ENCODE assay signal across 8 mouse cellular contexts in the genomic region with DNA sequence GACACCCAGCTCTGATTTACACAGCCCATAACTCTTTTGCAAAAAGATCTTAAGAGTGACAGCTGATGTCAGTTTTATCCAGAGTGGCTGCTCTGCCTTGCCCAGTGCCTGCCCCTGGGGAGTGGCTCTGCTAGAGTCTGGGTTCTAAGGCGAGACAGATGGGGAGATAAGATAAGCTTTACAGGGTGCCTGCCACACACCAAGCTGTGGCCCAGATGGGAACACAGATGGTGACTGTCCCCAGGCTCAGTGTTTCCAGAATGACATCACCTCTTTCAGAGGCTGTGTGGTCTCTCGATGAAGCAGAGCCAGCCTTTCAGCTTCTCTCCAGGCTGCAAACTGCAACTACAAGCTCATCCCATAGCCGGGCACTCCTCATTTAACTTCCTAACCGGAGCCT. TPM values are rescaled to one million over a fixed set of nuclear protein-coding genes. Genes with fewer than 3 reads are reported as not detected.
DNase-seq lines count a peak whose midpoint lies in the region; ATAC-seq and TF ChIP-seq lines count a peak whose summit lies in the region.
"Had no signal": no experiment of that assay in that cellular context is flagged by ENCODE, and none has a peak within 500 bp of the region (broad histone marks: within the 10 kb centered on the region; RNA-seq: fewer than 3 reads in every experiment).

No protein-coding gene starts in this region.

- TF ChIP-seq POLR2A in MEL (IDR thresholded peaks at IDR 0.05; ENCODE audit: control insufficient read depth in 1 of 2, insufficient read depth in 1 of 2, low read depth in 1 of 2, low read length in 2 of 2, poor library complexity in 1 of 2), result no peak
- TF ChIP-seq POLR2A in brain, embryonic 14.5 days (IDR thresholded peaks at IDR 0.05; ENCODE audit: borderline replicate concordance, extremely low read depth, insufficient read depth, insufficient read length, poor library complexity, severe bottlenecking), result no peak

- no peak for TF ChIP-seq RAD21 in MEL (IDR thresholded peaks at IDR 0.05; ENCODE audit: low read depth, low read length)

- peaks cover 0 to 3% of the 10 kb centered on the region in 2 experiments; a peak in 3 of 4 replicates for H3K36me3 ChIP-seq in MEL (ENCODE audit: control insufficient read depth in 1 of 2, insufficient read depth in 2 of 2, low read length in 2 of 2)
- peaks cover 3% of the 10 kb centered on the region for H3K36me3 ChIP-seq in forebrain, embryonic 16.5 days (ENCODE audit: control insufficient read depth, insufficient read depth)
- peaks cover 11% of the 10 kb centered on the region; the same call in 1 of the 2 replicates for H3K36me3 ChIP-seq in midbrain, postnatal 0 days (ENCODE audit: insufficient read depth, low read length)

- H3K79me2 ChIP-seq in MEL (ENCODE audit: control insufficient read depth, insufficient read depth, low read length, poor library complexity), result no peaks in the 10 kb centered on the region

- H3K4me2 ChIP-seq in forebrain, embryonic 16.5 days (ENCODE audit: low read length), result no peak overlapping the region
- no peak overlapping the region for H3K4me2 ChIP-seq in midbrain, postnatal 0 days (ENCODE audit: low read depth, low read length, poor library complexity, severe bottlenecking)

- H3K9me3 ChIP-seq in MEL (replicated peaks; ENCODE audit: insufficient read depth, low read length), result no peaks in the 10 kb centered on the region
- no peaks in the 10 kb centered on the region for H3K9me3 ChIP-seq in forebrain, embryonic 16.5 days (ENCODE audit: control insufficient read depth, low read length)
- no peaks in the 10 kb centered on the region for H3K9me3 ChIP-seq in midbrain, postnatal 0 days (ENCODE audit: low read length)

- WGBS in forebrain, embryonic 16.5 days, result 32% methylated on average over 4 of the region's 4 CpGs
- 39% methylated on average over 4 of the region's 4 CpGs for WGBS in midbrain, postnatal 0 days

- DNase-seq in MEL (ENCODE audit: low read depth, low spot score), result peak; percentile 42
- DNase-seq in brain, embryonic 14.5 days (ENCODE audit: low read depth), result peak; percentile 89
- peak; percentile 78 to 82 for DNase-seq in layer of hippocampus, postnatal 36 days
- peak; percentile 86 for DNase-seq in midbrain, postnatal 0 days (ENCODE audit: low spot score)
- no peak for DNase-seq in kidney, adult 9 months

- no peak for TF ChIP-seq EP300 in MEL (IDR thresholded peaks at IDR 0.05; ENCODE audit: low read depth in 1 of 2, low read length in 2 of 2)

- peak; percentile 86 for ATAC-seq in forebrain, embryonic 16.5 days
- ATAC-seq in midbrain, postnatal 0 days (ENCODE audit: low FRiP score), result peak; percentile 65; the same call in 1 of the 2 replicates
- ATAC-seq in granulocyte monocyte progenitor cell, adult 5-6 weeks (replicated peaks; ENCODE audit: poor library complexity, severe bottlenecking), result no peak

- no peak overlapping the region for H3K9ac ChIP-seq in MEL (ENCODE audit: control insufficient read depth, low read depth, low read length, poor library complexity, severe bottlenecking)
- H3K9ac ChIP-seq in forebrain, embryonic 16.5 days (replicated peaks; ENCODE audit: low read depth, low read length), result no peak overlapping the region
- H3K9ac ChIP-seq in midbrain, postnatal 0 days (replicated peaks; ENCODE audit: low read length, poor library complexity, severe bottlenecking), result no peak overlapping the region

- no peaks in the 10 kb centered on the region for H3K27me3 ChIP-seq in MEL (ENCODE audit: control insufficient read depth in 1 of 2, insufficient read depth in 2 of 2, low read length in 2 of 2)
- no peaks in the 10 kb centered on the region for H3K27me3 ChIP-seq in forebrain, embryonic 16.5 days (replicated peaks; ENCODE audit: control insufficient read depth, insufficient read depth, low read length)
- H3K27me3 ChIP-seq in midbrain, postnatal 0 days (ENCODE audit: insufficient read depth, low read length), result no peaks in the 10 kb centered on the region

- no peak for TF ChIP-seq CTCF in MEL (IDR thresholded peaks at IDR 0.05 in 2 of 3, conservative IDR thresholded peaks at IDR 0.05 in 1 of 3; ENCODE audit: control insufficient read depth in 1 of 3, insufficient read depth in 1 of 3, low read depth in 2 of 3, low read length in 3 of 3, poor library complexity in 1 of 3, severe bottlenecking in 1 of 3)
- TF ChIP-seq CTCF in brain, embryonic 14.5 days (IDR thresholded peaks at IDR 0.05; ENCODE audit: borderline replicate concordance, extremely low read depth, insufficient read depth, insufficient read length), result no peak
- TF ChIP-seq CTCF in midbrain, postnatal 0 days (IDR thresholded peaks at IDR 0.05), result no peak

- H3K4me3 ChIP-seq in MEL (ENCODE audit: control insufficient read depth in 1 of 2, insufficient read depth in 1 of 2, low read depth in 2 of 2, low read length in 2 of 2), result no peak overlapping the region
- no peak overlapping the region for H3K4me3 ChIP-seq in forebrain, embryonic 16.5 days (replicated peaks; ENCODE audit: low read length)
- H3K4me3 ChIP-seq in midbrain, postnatal 0 days (ENCODE audit: low read depth, low read length), result no peak overlapping the region

- H3K4me1 ChIP-seq in MEL (ENCODE audit: control insufficient read depth in 1 of 2, insufficient read depth in 2 of 2, low read length in 2 of 2), result peaks cover 0 to 9% of the 10 kb centered on the region in 2 experiments; a peak in 2 of 4 replicates
- peaks cover 36% of the 10 kb centered on the region for H3K4me1 ChIP-seq in forebrain, embryonic 16.5 days (replicated peaks; ENCODE audit: control insufficient read depth, insufficient read depth, low read length)
- no peaks in the 10 kb centered on the region for H3K4me1 ChIP-seq in midbrain, postnatal 0 days (ENCODE audit: insufficient read depth, low read length)

- no peak overlapping the region for H3K27ac ChIP-seq in MEL (ENCODE audit: control insufficient read depth, low read depth, low read length)
- peak overlapping the region; percentile 54 for H3K27ac ChIP-seq in forebrain, embryonic 16.5 days (ENCODE audit: low read length)
- H3K27ac ChIP-seq in midbrain, postnatal 0 days (ENCODE audit: low read depth, low read length), result no peak overlapping the region
- H3K27ac ChIP-seq: macrophage had no signal

TF ChIP-seq in MEL, 35 proteins besides CTCF, POLR2A, EP300 and RAD21:
- TF ChIP-seq TAL1 (IDR thresholded peaks at IDR 0.05; ENCODE audit: low read length), result peak; percentile 25; the same call in 1 of the 2 replicates
- TF ChIP-seq GATA1 (IDR thresholded peaks at IDR 0.05; ENCODE audit: low read depth, low read length), result peak; percentile 47; the same call in 1 of the 2 replicates
- peak; percentile 64 for TF ChIP-seq ETS1 (IDR thresholded peaks at IDR 0.05; ENCODE audit: low read depth, low read length)
- TF ChIP-seq TCF12 (IDR thresholded peaks at IDR 0.05; ENCODE audit: low read depth, low read length), result 0 out of 2 replicates have a peak, but pooled peaks have one; percentile 17
- TF ChIP-seq UBTF (IDR thresholded peaks at IDR 0.05; ENCODE audit: borderline replicate concordance, insufficient read depth, low read depth, low read length), result no peak
- no peak for TF ChIP-seq ZNF384 (IDR thresholded peaks at IDR 0.05; ENCODE audit: low read depth, low read length)
- TF ChIP-seq CHD1 (IDR thresholded peaks at IDR 0.05; ENCODE audit: low read depth, low read length), result no peak
- no peak for TF ChIP-seq MYB (IDR thresholded peaks at IDR 0.05; ENCODE audit: low read depth, low read length)

RNA-seq across cellular contexts. Expression of gene Cog7, which starts 41.8 kb away (rescaled TPM):
- total RNA-seq in MEL (2012; rRNA removed), result 17.1 and 17.7 TPM in 2 replicates
- polyA plus RNA-seq in MEL (2012; ENCODE audit: insufficient read depth in 1 of 2, insufficient read length in 2 of 2, low read depth in 1 of 2, low replicate concordance in 2 of 2, missing spikeins in 1 of 2), result 10 to 100 TPM in 1 of 2 experiments, not detected in 1; 21.2 TPM
- polyA plus RNA-seq in brain, embryonic 14.5 days (2012; rRNA removed), result 12.4 and 18.3 TPM in 2 replicates
- polyA plus RNA-seq in forebrain, embryonic 16.5 days (2015; fragmentation: Nextera tagmentation; extraction: Ambion mirVana), result 19.8 and 25.9 TPM in 2 replicates
- total RNA-seq in layer of hippocampus, postnatal 36 days (2021), result 10 to 100 TPM; 39.8 to 41.3 TPM
- total RNA-seq in midbrain, postnatal 0 days (2014; rRNA removed), result 34.9 and 41.3 TPM in 2 replicates
- polyA plus RNA-seq in midbrain, postnatal 0 days (2015; fragmentation: Nextera tagmentation; extraction: Ambion mirVana), result 22.4 and 27.4 TPM in 2 replicates
- total RNA-seq in granulocyte monocyte progenitor cell, adult 5-6 weeks (2014; fragmentation: Nextera tagmentation), result 18.0 and 24.0 TPM in 2 replicates
- 16.9 and 20.0 TPM in 2 replicates for total RNA-seq in granulocyte monocyte progenitor cell, adult 5-6 weeks (2017)
